Mouse (Mus musculus): Measurements from ENCODE around the gene Tnfsf10. TPM values are rescaled to one million over a fixed set of nuclear protein-coding genes. Genes with fewer than 3 reads are reported as not detected.
"Not testable (repeated sequence)": the region's sequence is repeated elsewhere in the genome, so short reads cannot be mapped to it uniquely, and the experiment has no call there.

Tnfsf10 gene
- polyA plus RNA-seq, 1 experiment, result 1.1 TPM

DNA sequence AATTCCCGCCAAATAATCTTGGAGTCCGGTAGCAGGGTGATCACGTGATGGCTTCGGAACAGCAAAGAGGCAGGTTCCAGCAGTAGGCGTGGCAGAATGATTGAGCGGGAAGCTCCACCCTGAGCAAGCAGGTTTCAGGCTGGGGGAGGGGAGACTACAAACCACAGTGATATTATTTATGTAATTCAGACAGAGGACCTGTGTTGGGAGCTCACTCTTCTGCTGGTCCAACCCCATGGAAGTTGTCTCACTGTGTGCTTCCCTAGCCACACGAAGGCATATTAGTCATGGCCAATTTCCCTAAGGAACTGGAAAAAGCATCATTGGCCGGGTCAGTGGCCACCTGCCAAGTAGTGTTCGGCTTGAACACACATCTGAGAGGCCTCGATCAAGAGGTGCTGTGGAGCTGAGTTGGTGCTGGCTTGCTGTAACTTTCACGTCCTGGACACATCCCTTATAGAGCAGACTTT lies 36.5 kb upstream of the Tnfsf10 start:
- Histone ChIP-seq H3K27ac (ENCODE audit: control insufficient read depth, insufficient read depth, low read depth, low read length, poor library complexity) (peak overlapping the region; percentile 24; the same call in 1 of the 2 replicates), H3K4me3 (replicated peaks; ENCODE audit: control insufficient read depth, low read depth, low read length) (no peak overlapping the region), H3K4me1 (ENCODE audit: control insufficient read depth, insufficient read depth, low read length) (peaks cover 4% of the 10 kb centered on the region; the same call in 1 of the 2 replicates)
- 4% methylated on average over 11 of the region's 11 CpGs for WGBS
- TF ChIP-seq POLR2A (IDR thresholded peaks at IDR 0.05; ENCODE audit: borderline replicate concordance, control insufficient read depth, low read depth, low read length), result no peak
- no peak for TF ChIP-seq CTCF (IDR thresholded peaks at IDR 0.05; ENCODE audit: control insufficient read depth, insufficient read depth, low read length)

- TF ChIP-seq CTCF (IDR thresholded peaks at IDR 0.05; ENCODE audit: control insufficient read depth, insufficient read depth, low read length) (no peak), POLR2A (IDR thresholded peaks at IDR 0.05; ENCODE audit: borderline replicate concordance, control insufficient read depth, low read depth, low read length) (no peak)
- Histone ChIP-seq H3K4me3 (replicated peaks; ENCODE audit: control insufficient read depth, low read depth, low read length) (no peak overlapping the region), H3K27ac (ENCODE audit: control insufficient read depth, insufficient read depth, low read depth, low read length, poor library complexity) (0 out of 2 replicates have a peak overlapping the region, but pooled peaks have one; percentile 10), H3K4me1 (ENCODE audit: control insufficient read depth, insufficient read depth, low read length) (peaks cover 4% of the 10 kb centered on the region; the same call in 1 of the 2 replicates)
- 40% methylated on average over 27 of the region's 27 CpGs for WGBS
Measured at GRCm38 (mm10) chr3:27283071-27283713, 33.6 kb upstream of the Tnfsf10 start.

DNA sequence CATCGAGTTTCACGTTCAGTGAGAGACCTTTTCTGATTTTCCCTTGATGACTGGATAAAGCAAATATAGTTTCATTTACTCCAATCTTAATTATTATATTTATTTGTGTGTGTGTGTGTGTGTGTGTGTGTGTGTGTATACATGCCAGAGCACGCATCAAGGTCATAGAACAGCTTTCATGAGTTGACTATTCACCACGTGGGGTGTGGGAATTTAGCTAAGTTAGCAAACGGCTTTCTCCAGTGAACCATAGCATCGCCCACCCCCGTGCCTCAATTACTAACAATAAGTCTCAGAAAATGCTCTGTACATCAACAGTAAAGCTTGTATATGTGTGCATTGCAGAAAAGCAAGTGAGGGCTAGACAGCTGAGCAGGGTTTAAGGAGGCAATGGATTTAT lies 33.0 kb upstream of the Tnfsf10 start:
- WGBS, result 76% methylated on average over 7 of the region's 7 CpGs
- TF ChIP-seq POLR2A (IDR thresholded peaks at IDR 0.05; ENCODE audit: borderline replicate concordance, control insufficient read depth, low read depth, low read length), result no peak
- TF ChIP-seq CTCF (IDR thresholded peaks at IDR 0.05; ENCODE audit: control insufficient read depth, insufficient read depth, low read length), result no peak
- Histone ChIP-seq H3K4me3 (replicated peaks; ENCODE audit: control insufficient read depth, low read depth, low read length) (no peak overlapping the region), H3K4me1 (ENCODE audit: control insufficient read depth, insufficient read depth, low read length) (peaks cover 4% of the 10 kb centered on the region; the same call in 1 of the 2 replicates), H3K27ac (ENCODE audit: control insufficient read depth, insufficient read depth, low read depth, low read length, poor library complexity) (no peak overlapping the region)

GRCm38 (mm10) chr3:27284227-27284626 lies 32.6 kb upstream of the Tnfsf10 start:
- H3K4me1 ChIP-seq (ENCODE audit: control insufficient read depth, insufficient read depth, low read length), result peaks cover 4% of the 10 kb centered on the region; the same call in 1 of the 2 replicates
- H3K4me3 ChIP-seq (replicated peaks; ENCODE audit: control insufficient read depth, low read depth, low read length), result no peak overlapping the region
- TF ChIP-seq CTCF (IDR thresholded peaks at IDR 0.05; ENCODE audit: control insufficient read depth, insufficient read depth, low read length) (peak; percentile 30; the same call in 1 of the 2 replicates), POLR2A (IDR thresholded peaks at IDR 0.05; ENCODE audit: borderline replicate concordance, control insufficient read depth, low read depth, low read length) (no peak)
- no peak overlapping the region for H3K27ac ChIP-seq (ENCODE audit: control insufficient read depth, insufficient read depth, low read depth, low read length, poor library complexity)
- 97% methylated on average over 5 of the region's 5 CpGs for WGBS

DNA sequence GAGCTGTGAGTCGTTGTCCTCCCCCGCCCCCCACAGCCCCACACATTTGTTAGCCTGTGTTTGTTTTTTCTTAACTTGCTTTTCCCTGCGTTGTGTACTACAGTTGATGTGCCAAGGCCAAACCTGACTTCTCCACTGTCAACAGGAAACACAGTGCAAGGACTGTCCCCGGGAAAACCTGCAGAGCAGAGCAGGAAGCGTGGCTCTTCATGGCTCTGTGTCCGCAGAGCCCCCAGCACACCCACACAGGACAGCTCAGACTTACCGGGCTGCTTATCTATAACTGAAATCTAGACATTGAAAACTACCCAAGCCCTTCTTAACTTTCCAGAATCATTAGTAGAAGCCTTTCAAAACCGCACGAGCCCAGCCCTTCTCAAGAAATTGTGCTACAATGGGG lies 31.8 kb upstream of the Tnfsf10 start:
- WGBS, result 22% methylated on average over 9 of the region's 9 CpGs
- TF ChIP-seq POLR2A (IDR thresholded peaks at IDR 0.05; ENCODE audit: borderline replicate concordance, control insufficient read depth, low read depth, low read length) (no peak), CTCF (IDR thresholded peaks at IDR 0.05; ENCODE audit: control insufficient read depth, insufficient read depth, low read length) (no peak)
- H3K4me3 ChIP-seq (replicated peaks; ENCODE audit: control insufficient read depth, low read depth, low read length), result no peak overlapping the region
- H3K4me1 ChIP-seq (ENCODE audit: control insufficient read depth, insufficient read depth, low read length), result peaks cover 4% of the 10 kb centered on the region; the same call in 1 of the 2 replicates
- H3K27ac ChIP-seq (ENCODE audit: control insufficient read depth, insufficient read depth, low read depth, low read length, poor library complexity), result peak overlapping the region; percentile 43; the same call in 1 of the 2 replicates

DNA sequence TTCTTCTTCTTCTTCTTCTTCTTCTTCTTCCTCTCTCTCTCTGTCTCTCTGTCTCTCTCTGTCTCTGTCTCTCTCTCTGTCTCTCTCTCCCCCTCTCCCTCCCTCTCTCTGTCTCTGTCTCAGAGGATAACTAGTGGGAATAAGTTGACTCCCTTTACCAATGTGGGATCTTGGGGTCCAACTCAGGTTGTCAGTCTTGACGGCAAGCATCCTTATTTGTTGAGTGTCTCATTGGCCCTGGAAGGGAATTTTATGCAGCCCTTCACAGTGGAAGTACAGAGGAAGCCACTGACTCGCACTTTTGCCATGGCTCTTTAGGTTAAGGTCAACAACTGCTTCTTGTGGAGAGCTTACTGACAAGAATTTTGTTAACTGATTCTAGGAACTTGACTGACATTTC lies 28.5 kb upstream of the Tnfsf10 start:
- H3K27ac ChIP-seq (ENCODE audit: control insufficient read depth, insufficient read depth, low read depth, low read length, poor library complexity), result no peak overlapping the region
- H3K4me3 ChIP-seq (replicated peaks; ENCODE audit: control insufficient read depth, low read depth, low read length), result no peak overlapping the region
- WGBS, result 44% methylated on average over 2 of the region's 2 CpGs
- no peak for TF ChIP-seq POLR2A (IDR thresholded peaks at IDR 0.05; ENCODE audit: borderline replicate concordance, control insufficient read depth, low read depth, low read length)
- no peak for TF ChIP-seq CTCF (IDR thresholded peaks at IDR 0.05; ENCODE audit: control insufficient read depth, insufficient read depth, low read length)
- no peaks in the 10 kb centered on the region for H3K4me1 ChIP-seq (ENCODE audit: control insufficient read depth, insufficient read depth, low read length)

GRCm38 (mm10) chr3:27288909-27289308 lies 27.9 kb upstream of the Tnfsf10 start:
- H3K4me3 ChIP-seq (replicated peaks; ENCODE audit: control insufficient read depth, low read depth, low read length), result no peak overlapping the region
- H3K27ac ChIP-seq (ENCODE audit: control insufficient read depth, insufficient read depth, low read depth, low read length, poor library complexity), result no peak overlapping the region
- TF ChIP-seq POLR2A (IDR thresholded peaks at IDR 0.05; ENCODE audit: borderline replicate concordance, control insufficient read depth, low read depth, low read length), result no peak
- no peak for TF ChIP-seq CTCF (IDR thresholded peaks at IDR 0.05; ENCODE audit: control insufficient read depth, insufficient read depth, low read length)
- WGBS, result 30% methylated on average over 8 of the region's 8 CpGs
- no peaks in the 10 kb centered on the region for H3K4me1 ChIP-seq (ENCODE audit: control insufficient read depth, insufficient read depth, low read length)

DNA sequence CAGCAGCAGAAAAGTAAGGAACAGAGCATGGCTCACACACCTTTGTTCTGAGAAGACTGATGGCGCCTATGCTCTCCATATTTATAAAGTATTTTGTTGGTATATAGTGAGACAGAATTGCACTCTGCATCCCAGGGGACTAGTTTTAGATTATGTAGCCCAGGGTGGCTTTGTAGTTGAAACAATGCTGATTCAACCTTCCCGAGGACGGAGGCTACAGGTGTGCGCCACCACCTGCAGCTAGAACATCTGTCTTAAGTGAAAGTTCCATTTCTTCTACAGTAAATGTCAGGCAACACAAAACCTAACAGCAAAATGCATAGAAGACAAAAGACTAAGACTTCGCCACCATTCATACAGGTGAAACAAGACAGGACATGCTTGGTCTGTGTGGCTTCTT lies 26.5 kb upstream of the Tnfsf10 start:
- no peaks in the 10 kb centered on the region for H3K4me1 ChIP-seq (ENCODE audit: control insufficient read depth, insufficient read depth, low read length)
- H3K27ac ChIP-seq (ENCODE audit: control insufficient read depth, insufficient read depth, low read depth, low read length, poor library complexity), result no peak overlapping the region
- TF ChIP-seq CTCF (IDR thresholded peaks at IDR 0.05; ENCODE audit: control insufficient read depth, insufficient read depth, low read length) (no peak), POLR2A (IDR thresholded peaks at IDR 0.05; ENCODE audit: borderline replicate concordance, control insufficient read depth, low read depth, low read length) (no peak)
- H3K4me3 ChIP-seq (replicated peaks; ENCODE audit: control insufficient read depth, low read depth, low read length), result no peak overlapping the region
- WGBS, result 86% methylated on average over 5 of the region's 5 CpGs

- H3K27ac ChIP-seq (ENCODE audit: control insufficient read depth, insufficient read depth, low read depth, low read length, poor library complexity); H3K4me1 ChIP-seq (ENCODE audit: control insufficient read depth, insufficient read depth, low read length): not testable (repeated sequence)
- H3K4me3 ChIP-seq (replicated peaks; ENCODE audit: control insufficient read depth, low read depth, low read length), result peak overlapping the region; percentile 26
- WGBS, result 37% methylated on average over 5 of the region's 5 CpGs
Measured at GRCm38 (mm10) chr3:27290945-27291344, 25.9 kb upstream of the Tnfsf10 start.

DNA sequence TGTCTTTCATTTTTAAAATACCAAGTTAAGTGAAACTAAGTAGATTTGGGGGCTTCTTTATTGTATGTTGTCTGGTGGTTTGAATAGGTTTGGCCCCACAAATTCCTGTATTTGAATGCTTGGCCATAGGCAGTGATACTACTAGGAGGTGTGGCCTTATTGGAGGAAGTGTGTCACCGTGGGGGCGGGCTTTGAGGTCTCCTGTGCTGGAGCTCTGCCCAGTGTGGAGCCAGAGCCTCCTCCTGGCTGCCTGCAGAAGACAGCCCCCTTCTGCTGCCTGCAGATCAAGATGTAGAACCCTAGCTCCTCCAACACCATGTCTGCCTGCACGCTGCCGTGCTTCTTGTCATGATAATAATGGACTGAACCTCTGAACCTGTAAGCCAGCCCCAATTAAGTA lies 25.4 kb upstream of the Tnfsf10 start:
- H3K27ac ChIP-seq (ENCODE audit: control insufficient read depth, insufficient read depth, low read depth, low read length, poor library complexity); H3K4me1 ChIP-seq (ENCODE audit: control insufficient read depth, insufficient read depth, low read length); H3K4me3 ChIP-seq (replicated peaks; ENCODE audit: control insufficient read depth, low read depth, low read length): not testable (repeated sequence)
- WGBS, result 29% methylated on average over 4 of the region's 4 CpGs
